Mouse (Mus musculus): ENCODE data around the gene Aplnr. TPM values are rescaled to one million over a fixed set of nuclear protein-coding genes. Genes with fewer than 3 reads are reported as not detected.
A peak's percentile ranks its signal among the peaks of the same experiment; 100 is the strongest.

Gene Aplnr
- polyA plus RNA-seq, 1 experiment from 2014 or later: 54.1 TPM

DNA sequence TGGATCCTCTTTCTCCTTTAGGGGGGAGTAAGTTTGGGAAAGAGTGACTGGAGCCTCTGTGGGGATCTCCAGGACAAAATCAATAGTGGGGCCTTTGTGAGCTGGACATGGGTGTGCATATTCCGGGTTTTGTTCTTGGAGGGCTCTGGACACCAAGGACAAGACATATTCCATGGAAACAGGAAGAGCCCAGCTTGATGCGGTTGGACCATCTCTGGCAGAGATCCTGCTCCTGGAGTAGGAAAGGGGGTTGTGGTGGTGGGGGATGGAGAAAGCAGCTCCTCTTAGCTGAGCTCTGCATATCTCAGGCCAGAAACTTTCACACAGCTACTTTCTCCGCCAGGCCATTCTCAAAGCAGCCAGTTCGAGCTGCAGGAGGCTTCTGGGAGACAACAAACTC, 3.4 kb downstream of the Aplnr start:
- Histone ChIP-seq H3K4me2 (no peak overlapping the region), H3K36me3 (no peaks in the 10 kb centered on the region), H3K27me3 (0 out of 2 replicates have a peak, but pooled peaks cover 8% of the 10 kb centered on the region), H3K9ac (no peak overlapping the region), H3K9me3 (no peaks in the 10 kb centered on the region), H3K27ac (no peak overlapping the region), H3K4me1 (no peaks in the 10 kb centered on the region), H3K4me3 (peak overlapping the region; percentile 8; the same call in 1 of the 2 replicates)
- no peak for ATAC-seq (ENCODE audit: insufficient number of reproducible peaks, low FRiP score, low TSS enrichment, low read depth)
- WGBS: 60% methylated on average over 4 of the region's 4 CpGs

DNA sequence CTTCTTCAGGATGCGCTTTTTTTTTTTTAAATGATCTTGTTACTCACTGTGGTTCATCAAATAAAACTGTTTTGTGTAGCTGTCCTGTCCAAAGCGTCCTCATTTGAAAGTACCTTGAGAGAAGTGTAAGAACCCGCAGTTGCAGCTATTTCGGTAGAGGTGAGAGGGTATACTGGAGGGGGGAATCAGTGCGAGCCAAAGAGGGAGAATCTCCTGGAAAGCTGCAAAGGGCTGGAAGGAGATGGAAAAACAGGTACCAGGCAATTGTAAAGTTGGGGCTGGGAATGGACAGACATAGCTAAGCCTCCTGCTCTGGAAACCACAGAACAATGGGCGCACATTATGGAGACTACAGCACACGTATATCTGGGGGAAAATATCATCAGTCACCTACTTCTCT, 3.8 kb downstream of the Aplnr start:
- Histone ChIP-seq H3K9ac (no peak overlapping the region), H3K4me2 (no peak overlapping the region), H3K27ac (no peak overlapping the region), H3K36me3 (no peaks in the 10 kb centered on the region), H3K27me3 (0 out of 2 replicates have a peak, but pooled peaks cover 8% of the 10 kb centered on the region), H3K4me3 (no peak overlapping the region), H3K9me3 (no peaks in the 10 kb centered on the region), H3K4me1 (no peaks in the 10 kb centered on the region)
- ATAC-seq (ENCODE audit: insufficient number of reproducible peaks, low FRiP score, low TSS enrichment, low read depth): no peak
- 69% methylated on average over 7 of the region's 7 CpGs for WGBS

DNA sequence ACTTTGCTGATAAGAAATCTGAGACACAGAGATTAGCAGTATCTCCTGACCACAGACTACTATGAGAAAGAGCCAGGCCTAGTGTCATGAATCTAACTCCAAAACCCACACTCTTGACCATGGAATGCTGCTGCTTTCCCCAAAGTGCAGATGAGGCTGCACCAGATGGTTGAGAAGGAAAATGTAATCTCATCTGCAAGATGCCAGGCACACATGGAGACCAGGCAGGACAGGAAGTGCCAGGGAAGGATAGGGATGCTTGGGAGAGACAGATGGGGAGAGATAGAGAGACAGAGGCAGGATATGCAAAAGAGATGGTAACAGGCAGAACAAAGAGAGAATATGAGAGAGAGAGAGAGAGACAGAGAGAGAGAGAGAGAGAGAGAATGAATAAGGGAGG, 4.8 kb downstream of the Aplnr start:
- Histone ChIP-seq H3K4me2 (no peak overlapping the region), H3K27me3 (0 out of 2 replicates have a peak, but pooled peaks cover 8% of the 10 kb centered on the region), H3K36me3 (no peaks in the 10 kb centered on the region), H3K9ac (no peak overlapping the region), H3K4me3 (no peak overlapping the region), H3K27ac (no peak overlapping the region), H3K9me3 (no peaks in the 10 kb centered on the region), H3K4me1 (no peaks in the 10 kb centered on the region)
- no peak for ATAC-seq (ENCODE audit: insufficient number of reproducible peaks, low FRiP score, low TSS enrichment, low read depth)

DNA sequence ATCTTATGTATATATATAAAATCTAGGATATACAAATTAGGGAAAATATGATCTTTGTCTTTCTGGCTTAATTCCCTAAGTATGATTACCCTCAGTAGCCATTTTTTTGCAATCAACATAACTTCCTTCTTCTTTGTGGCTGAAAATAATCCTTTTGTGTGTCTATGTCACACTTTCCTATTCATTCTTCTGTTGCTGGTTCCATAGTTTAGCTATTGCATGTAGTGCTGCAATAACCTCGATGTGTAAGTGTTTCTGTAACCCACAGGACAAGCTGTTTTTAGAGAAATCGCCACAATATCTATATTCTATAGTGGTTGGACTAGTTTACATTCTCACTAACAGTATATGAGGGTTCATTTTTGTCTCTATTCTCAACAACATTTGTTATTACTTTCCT, 8.9 kb downstream of the Aplnr start:
- Histone ChIP-seq H3K4me2 (no peak overlapping the region), H3K9ac (no peak overlapping the region), H3K9me3 (no peaks in the 10 kb centered on the region), H3K36me3 (no peaks in the 10 kb centered on the region), H3K27ac (no peak overlapping the region), H3K27me3 (no peaks in the 10 kb centered on the region), H3K4me1 (no peaks in the 10 kb centered on the region), H3K4me3 (no peak overlapping the region)
- 81% methylated on average over 2 of the region's 2 CpGs for WGBS
- no peak for ATAC-seq (ENCODE audit: insufficient number of reproducible peaks, low FRiP score, low TSS enrichment, low read depth)

DNA sequence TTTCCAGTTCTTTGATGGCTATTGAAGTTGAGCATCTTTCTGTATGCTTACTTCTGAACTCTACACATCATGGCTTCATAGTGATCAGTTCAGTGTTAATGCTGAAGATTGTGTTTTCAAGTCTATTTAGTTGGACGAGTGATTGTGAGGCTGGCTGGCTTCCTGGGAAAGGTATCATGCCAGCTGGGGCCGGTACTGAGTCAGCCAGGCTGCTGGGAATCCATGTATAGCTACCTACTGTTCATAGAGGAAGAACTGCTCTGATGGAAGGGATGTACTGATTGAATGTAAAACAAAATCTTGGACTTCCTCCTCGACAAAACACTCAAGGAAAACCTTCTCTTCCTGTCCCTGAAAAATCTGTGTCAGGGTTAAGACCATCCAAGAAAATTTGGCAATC, 9.3 kb downstream of the Aplnr start:
- H3K4me3 ChIP-seq: no peak overlapping the region
- no peak overlapping the region for H3K4me2 ChIP-seq
- H3K4me1 ChIP-seq: no peaks in the 10 kb centered on the region
- WGBS: 70% methylated on average over 3 of the region's 3 CpGs
- H3K36me3 ChIP-seq: no peaks in the 10 kb centered on the region
- no peaks in the 10 kb centered on the region for H3K27me3 ChIP-seq
- H3K9ac ChIP-seq: no peak overlapping the region
- H3K9me3 ChIP-seq: no peaks in the 10 kb centered on the region
- no peak for ATAC-seq (ENCODE audit: insufficient number of reproducible peaks, low FRiP score, low TSS enrichment, low read depth)
- no peak overlapping the region for H3K27ac ChIP-seq

DNA sequence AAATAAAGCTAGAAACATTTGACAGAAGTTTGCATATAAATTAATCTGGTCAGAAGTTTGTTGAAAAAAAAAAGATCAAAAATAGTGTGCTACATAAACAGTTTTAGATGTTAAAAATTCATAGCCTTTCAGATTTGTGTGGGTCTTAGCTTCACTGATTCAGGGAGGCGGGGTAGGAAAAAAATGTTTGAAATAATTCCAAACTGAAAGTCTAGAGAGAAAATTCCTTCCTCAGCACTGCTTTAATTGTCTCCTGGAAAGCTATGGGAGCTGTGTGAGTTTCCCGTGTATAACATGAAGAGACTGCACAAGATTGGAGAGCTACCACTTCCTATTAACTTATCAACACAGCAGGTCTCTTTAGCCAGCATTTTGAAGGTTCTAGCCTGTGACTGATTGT, 11.5 kb downstream of the Aplnr start:
- no peak overlapping the region for H3K4me3 ChIP-seq
- H3K27me3 ChIP-seq: no peaks in the 10 kb centered on the region
- ATAC-seq (ENCODE audit: insufficient number of reproducible peaks, low FRiP score, low TSS enrichment, low read depth): no peak
- WGBS: 68% methylated on average over 2 of the region's 2 CpGs
- H3K4me2 ChIP-seq: no peak overlapping the region
- H3K27ac ChIP-seq: no peak overlapping the region
- no peaks in the 10 kb centered on the region for H3K4me1 ChIP-seq
- H3K36me3 ChIP-seq: no peaks in the 10 kb centered on the region
- H3K9ac ChIP-seq: no peak overlapping the region
- no peaks in the 10 kb centered on the region for H3K9me3 ChIP-seq

DNA sequence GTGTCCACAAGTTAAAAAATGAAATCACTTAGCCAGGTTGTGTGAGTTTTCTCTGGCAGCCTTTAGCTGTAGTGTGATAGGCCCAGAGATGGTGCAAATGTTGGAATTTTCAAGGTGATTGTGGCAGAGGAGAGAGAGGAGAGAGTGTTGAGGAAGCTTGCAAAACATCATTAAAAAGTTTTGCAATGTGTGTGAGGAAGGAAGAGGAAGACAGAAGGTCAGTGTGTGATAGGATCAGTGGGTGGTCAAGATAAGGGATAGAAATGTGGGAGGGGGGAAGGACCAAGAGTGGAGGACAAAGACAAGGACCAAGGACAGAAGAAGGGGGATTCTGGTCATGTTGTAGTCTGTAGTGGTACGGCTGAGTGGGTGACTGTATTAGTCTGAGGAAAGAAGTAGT, 14.3 kb downstream of the Aplnr start:
- Histone ChIP-seq H3K4me3 (no peak overlapping the region), H3K4me1 (no peaks in the 10 kb centered on the region), H3K36me3 (no peaks in the 10 kb centered on the region), H3K9me3 (no peaks in the 10 kb centered on the region), H3K9ac (no peak overlapping the region), H3K4me2 (no peak overlapping the region), H3K27me3 (no peaks in the 10 kb centered on the region), H3K27ac (no peak overlapping the region)
- ATAC-seq (ENCODE audit: insufficient number of reproducible peaks, low FRiP score, low TSS enrichment, low read depth): no peak
- whole genome bisulfite sequencing: 79% methylated on average over 1 of the region's 1 CpGs

DNA sequence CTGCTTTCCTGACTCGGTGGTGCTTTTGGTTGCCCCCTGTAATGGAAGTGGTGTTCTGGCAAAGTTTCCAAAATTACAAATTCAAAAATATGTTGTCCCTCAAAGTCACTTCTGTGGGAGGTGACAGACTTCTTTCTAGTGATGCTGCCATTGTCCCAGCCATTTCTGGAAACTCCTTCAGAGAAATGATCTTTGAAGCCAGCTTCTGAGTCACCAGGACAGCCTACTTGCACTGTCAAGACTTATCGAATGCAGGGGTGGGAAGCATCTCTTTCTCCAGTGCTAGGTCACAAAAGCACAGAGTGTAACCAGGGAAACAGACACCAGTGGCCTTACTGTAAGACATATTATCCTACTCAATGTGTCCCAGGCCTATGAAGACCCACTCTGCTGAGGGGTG, 15.2 kb downstream of the Aplnr start:
- H3K4me2 ChIP-seq: no peak overlapping the region
- 83% methylated on average over 2 of the region's 2 CpGs for WGBS

DNA sequence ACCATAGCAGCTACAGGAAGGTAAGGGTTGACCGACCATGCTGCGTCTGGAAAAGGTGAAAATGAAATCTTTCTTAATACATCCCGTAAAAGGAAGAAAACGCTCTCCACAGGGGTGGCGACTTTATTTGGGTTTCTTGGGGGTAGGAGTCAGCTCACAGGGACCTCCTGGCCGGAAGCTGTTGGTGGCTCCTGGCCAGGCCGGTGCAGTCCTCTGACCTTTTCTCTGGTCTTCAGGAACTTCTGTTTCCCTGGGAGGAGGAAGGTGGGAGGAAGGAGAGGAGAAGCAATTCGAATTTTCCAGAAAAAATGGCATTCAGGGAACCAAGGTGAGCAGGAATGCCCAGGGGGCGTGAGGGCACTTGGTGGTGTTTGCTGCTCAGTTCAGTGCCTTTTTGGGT, 19.3 kb downstream of the Aplnr start:
- no peak for ATAC-seq (ENCODE audit: insufficient number of reproducible peaks, low FRiP score, low TSS enrichment, low read depth)
- H3K36me3 ChIP-seq: no peaks in the 10 kb centered on the region
- H3K9ac ChIP-seq: no peak overlapping the region
- no peaks in the 10 kb centered on the region for H3K4me1 ChIP-seq
- H3K27me3 ChIP-seq: no peaks in the 10 kb centered on the region
- no peak overlapping the region for H3K27ac ChIP-seq
- no peaks in the 10 kb centered on the region for H3K9me3 ChIP-seq
- H3K4me2 ChIP-seq: no peak overlapping the region
- 74% methylated on average over 9 of the region's 9 CpGs for WGBS
- H3K4me3 ChIP-seq: no peak overlapping the region

More for the DNA sequence above, 15.2 kb downstream of the Aplnr start:
- Histone ChIP-seq H3K36me3 (no peaks in the 10 kb centered on the region), H3K9me3 (no peaks in the 10 kb centered on the region), H3K9ac (no peak overlapping the region), H3K27ac (no peak overlapping the region), H3K27me3 (no peaks in the 10 kb centered on the region), H3K4me1 (no peaks in the 10 kb centered on the region), H3K4me3 (no peak overlapping the region)
- ATAC-seq (ENCODE audit: insufficient number of reproducible peaks, low FRiP score, low TSS enrichment, low read depth): no peak

DNA sequence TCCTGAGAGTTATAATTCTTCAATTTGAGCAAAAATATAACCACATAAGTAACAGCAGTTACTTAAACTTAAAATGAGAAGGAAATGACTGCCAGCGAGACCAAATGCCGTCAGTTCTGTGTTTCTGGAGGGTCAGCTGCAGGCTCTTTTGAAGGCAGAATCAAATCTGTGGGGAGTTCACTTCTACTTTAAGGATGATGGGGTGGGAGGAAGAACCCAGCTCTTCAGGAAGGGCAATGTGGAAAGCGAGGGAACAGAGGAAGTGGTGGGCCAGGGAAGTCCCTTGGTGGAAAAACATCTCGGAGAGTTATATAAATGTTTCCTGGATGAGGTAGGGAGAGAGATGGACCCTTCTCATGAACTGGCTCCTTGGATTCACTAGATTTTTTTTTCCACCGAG, 20.1 kb downstream of the Aplnr start:
- no peaks in the 10 kb centered on the region for H3K9me3 ChIP-seq
- ATAC-seq (ENCODE audit: insufficient number of reproducible peaks, low FRiP score, low TSS enrichment, low read depth): no peak

DNA sequence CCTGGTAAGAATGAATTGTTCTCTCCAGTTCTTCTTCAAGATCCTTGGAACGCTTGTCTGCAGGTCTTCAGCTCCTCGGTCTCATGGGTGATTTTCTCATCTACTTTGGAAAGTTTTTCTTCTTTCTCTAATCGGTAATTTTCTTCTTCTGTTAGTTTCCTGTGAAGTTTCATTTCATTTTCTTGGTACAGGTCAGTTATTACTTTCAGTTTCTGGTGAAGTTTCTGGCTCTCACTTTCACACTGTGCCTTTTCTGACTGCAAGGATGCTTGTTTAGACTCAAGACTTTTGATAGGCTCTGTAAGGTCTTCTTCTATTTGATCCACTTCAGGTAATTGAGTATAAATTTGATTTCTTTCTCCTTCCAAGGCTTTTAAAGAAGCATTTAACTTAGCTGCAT, 21.4 kb downstream of the Aplnr start:
- Histone ChIP-seq H3K9ac (no peak overlapping the region), H3K36me3 (no peaks in the 10 kb centered on the region), H3K9me3 (no peaks in the 10 kb centered on the region), H3K4me2 (no peak overlapping the region), H3K4me3 (no peak overlapping the region), H3K27ac (no peak overlapping the region), H3K4me1 (no peaks in the 10 kb centered on the region), H3K27me3 (no peaks in the 10 kb centered on the region)
- 76% methylated on average over 3 of the region's 3 CpGs for WGBS
- ATAC-seq (ENCODE audit: insufficient number of reproducible peaks, low FRiP score, low TSS enrichment, low read depth): no peak

More for the DNA sequence above, 20.1 kb downstream of the Aplnr start:
- H3K27me3 ChIP-seq: no peaks in the 10 kb centered on the region
- H3K4me1 ChIP-seq: no peaks in the 10 kb centered on the region
- H3K4me3 ChIP-seq: no peak overlapping the region
- no peaks in the 10 kb centered on the region for H3K36me3 ChIP-seq
- WGBS: 81% methylated on average over 5 of the region's 5 CpGs
- H3K4me2 ChIP-seq: no peak overlapping the region
- no peak overlapping the region for H3K9ac ChIP-seq
- H3K27ac ChIP-seq: no peak overlapping the region

DNA sequence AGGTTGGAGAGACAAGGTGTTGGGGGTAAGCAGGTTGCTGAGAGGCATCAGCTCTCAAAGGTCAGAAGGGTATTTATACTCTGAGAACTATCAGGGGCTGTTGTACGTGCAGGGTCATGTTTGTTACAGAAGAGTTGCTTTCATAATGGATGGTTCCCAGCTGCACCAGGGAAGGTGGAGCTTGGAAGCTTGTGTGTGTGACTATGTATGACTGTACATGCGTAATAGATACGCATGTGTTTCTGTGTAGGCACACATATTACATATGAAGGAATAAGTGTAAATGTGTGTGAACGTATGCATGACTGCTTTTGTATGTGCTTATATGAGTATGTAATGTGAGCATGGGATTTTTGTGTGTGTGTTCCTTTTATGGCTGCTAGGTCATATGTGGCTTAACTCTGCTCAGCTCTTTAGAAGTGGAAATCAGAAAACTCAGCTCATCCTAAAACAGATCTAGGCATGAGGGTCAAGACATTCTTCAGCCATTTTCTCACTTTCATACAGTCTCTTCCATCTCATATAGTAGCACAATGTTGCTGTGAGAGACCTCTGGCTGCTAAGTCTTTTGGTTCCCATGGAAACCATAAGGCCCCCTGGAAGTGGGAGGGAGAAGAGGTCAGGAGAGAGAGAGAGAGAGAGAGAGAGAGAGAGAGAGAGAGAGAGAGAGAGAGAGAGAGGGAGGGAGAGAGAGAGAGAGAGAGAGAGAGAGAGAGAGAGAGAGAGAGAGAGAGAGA, 25.0 kb downstream of the Aplnr start:
- no peaks in the 10 kb centered on the region for H3K36me3 ChIP-seq
- no peaks in the 10 kb centered on the region for H3K9me3 ChIP-seq
- H3K27ac ChIP-seq: no peak overlapping the region
- 69% methylated on average over 4 of the region's 4 CpGs for WGBS
- H3K27me3 ChIP-seq: no peaks in the 10 kb centered on the region
- ATAC-seq (ENCODE audit: insufficient number of reproducible peaks, low FRiP score, low TSS enrichment, low read depth): no peak
- no peaks in the 10 kb centered on the region for H3K4me1 ChIP-seq
- H3K4me2 ChIP-seq: no peak overlapping the region
- H3K4me3 ChIP-seq: no peak overlapping the region
- no peak overlapping the region for H3K9ac ChIP-seq

DNA sequence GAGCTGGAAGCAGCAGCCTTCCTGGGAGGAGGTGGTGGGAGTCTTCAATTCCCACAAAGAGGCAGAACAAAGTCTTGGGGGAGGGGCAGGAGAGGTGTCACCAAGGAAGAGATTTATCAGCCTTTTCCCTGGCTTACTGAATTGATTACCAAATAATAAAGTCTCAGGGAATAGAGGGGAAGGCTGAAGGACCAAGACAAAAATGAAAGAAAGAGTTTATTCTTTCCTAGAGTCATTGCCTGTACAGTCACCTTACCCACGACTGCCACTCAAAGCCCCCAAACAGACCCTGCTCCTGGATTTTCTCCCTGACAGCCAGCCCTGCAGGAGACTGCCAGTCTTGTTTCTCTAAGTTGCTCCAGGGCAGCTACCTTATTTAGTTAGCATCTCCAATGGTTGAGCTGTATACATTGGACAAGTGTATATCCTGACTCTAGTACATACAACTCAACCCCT, 25.6 kb downstream of the Aplnr start:
- H3K9ac ChIP-seq: no peak overlapping the region
- ATAC-seq (ENCODE audit: insufficient number of reproducible peaks, low FRiP score, low TSS enrichment, low read depth): no peak
- no peaks in the 10 kb centered on the region for H3K9me3 ChIP-seq
- H3K36me3 ChIP-seq: no peaks in the 10 kb centered on the region
- no peak overlapping the region for H3K4me2 ChIP-seq
- no peak overlapping the region for H3K27ac ChIP-seq
- H3K4me1 ChIP-seq: no peaks in the 10 kb centered on the region
- no peak overlapping the region for H3K4me3 ChIP-seq
- no peaks in the 10 kb centered on the region for H3K27me3 ChIP-seq
- 19% methylated on average over 1 of the region's 1 CpGs for WGBS
